Mouse (Mus musculus): ENCODE measurements around the gene Prm2.

Gene Prm2

GRCm38 (mm10) chr16:10777579-10778160, 18.3 kb downstream of the Prm2 start:
- no peak for DNase-seq (ENCODE audit: low spot score in 2 of 2)

GRCm38 (mm10) chr16:10776322-10776721, 19.6 kb downstream of the Prm2 start:
- no peak for DNase-seq (ENCODE audit: low spot score in 2 of 2)

GRCm38 (mm10) chr16:10774726-10775125, 21.2 kb downstream of the Prm2 start:
- no peak for DNase-seq (ENCODE audit: low spot score in 2 of 2)

GRCm38 (mm10) chr16:10773543-10773942, 22.4 kb downstream of the Prm2 start:
- DNase-seq (ENCODE audit: low spot score in 2 of 2) = no peak

- DNase-seq (ENCODE audit: low spot score in 2 of 2) = no peak
Observed at GRCm38 (mm10) chr16:10771769-10772510, 24.0 kb downstream of the Prm2 start.

GRCm38 (mm10) chr16:10770531-10771325, 25.2 kb downstream of the Prm2 start:
- DNase-seq (ENCODE audit: low spot score in 2 of 2) = no peak

GRCm38 (mm10) chr16:10769661-10770060, 26.3 kb downstream of the Prm2 start:
- no peak for DNase-seq (ENCODE audit: low spot score in 2 of 2)

GRCm38 (mm10) chr16:10768821-10769220, 27.1 kb downstream of the Prm2 start:
- DNase-seq (ENCODE audit: low spot score in 2 of 2) = no peak

GRCm38 (mm10) chr16:10767158-10767557, 28.8 kb downstream of the Prm2 start:
- DNase-seq (ENCODE audit: low spot score in 2 of 2) = peak; percentile 56 to 63

GRCm38 (mm10) chr16:10764323-10764722, 31.6 kb downstream of the Prm2 start:
- no peak for DNase-seq (ENCODE audit: low spot score in 2 of 2)

- DNase-seq (ENCODE audit: low spot score in 2 of 2) = no peak
Observed at GRCm38 (mm10) chr16:10763540-10764264, 32.2 kb downstream of the Prm2 start.

GRCm38 (mm10) chr16:10762569-10763180, 33.3 kb downstream of the Prm2 start:
- no peak for DNase-seq (ENCODE audit: low spot score in 2 of 2)

GRCm38 (mm10) chr16:10761182-10761581, 34.8 kb downstream of the Prm2 start:
- no peak for DNase-seq (ENCODE audit: low spot score in 2 of 2)

GRCm38 (mm10) chr16:10756168-10756567, 39.8 kb downstream of the Prm2 start:
- DNase-seq (ENCODE audit: low spot score in 2 of 2) = no peak

GRCm38 (mm10) chr16:10754521-10755296, 41.2 kb downstream of the Prm2 start:
- peak; percentile 32 to 59 for DNase-seq (ENCODE audit: low spot score in 2 of 2)

- no peak for DNase-seq (ENCODE audit: low spot score in 2 of 2)
Observed at GRCm38 (mm10) chr16:10749824-10750223, 46.1 kb downstream of the Prm2 start.

- DNase-seq (ENCODE audit: low spot score in 2 of 2) = no peak
Observed at GRCm38 (mm10) chr16:10749226-10749625, 46.7 kb downstream of the Prm2 start.
